Mouse (Mus musculus) gastrocnemius, adult 18-20 months (tissue): ENCODE measurements around the gene Cluap1. TPM values are rescaled to one million over a fixed set of nuclear protein-coding genes. Genes with fewer than 3 reads are reported as not detected.
A peak's percentile ranks its signal among the peaks of the same experiment; 100 is the strongest.
"Not testable (repeated sequence)": the region's sequence is repeated elsewhere in the genome, so short reads cannot be mapped to it uniquely, and the experiment has no call there.

Experiments
- DNase-seq: peaks from one replicate; pipeline ENCODE4 v3.0.0; 2021; ENCODE audit warnings: low spot score
- microRNA-seq: library from miRNA; unstranded; fragments of <30 nt; microRNA quantifications from one replicate; pipeline ENCODE4 v1.2.0, GENCODE M21; 2021
- total RNA-seq, 2 experiments: library from RNA; stranded (reverse); gene quantifications; 2 replicates each; pipeline ENCODE4 v1.2.3; 2021

Gene Cluap1
- total RNA-seq, 2 experiments from 2014 or later = 7.3 to 8.4 TPM

DNA sequence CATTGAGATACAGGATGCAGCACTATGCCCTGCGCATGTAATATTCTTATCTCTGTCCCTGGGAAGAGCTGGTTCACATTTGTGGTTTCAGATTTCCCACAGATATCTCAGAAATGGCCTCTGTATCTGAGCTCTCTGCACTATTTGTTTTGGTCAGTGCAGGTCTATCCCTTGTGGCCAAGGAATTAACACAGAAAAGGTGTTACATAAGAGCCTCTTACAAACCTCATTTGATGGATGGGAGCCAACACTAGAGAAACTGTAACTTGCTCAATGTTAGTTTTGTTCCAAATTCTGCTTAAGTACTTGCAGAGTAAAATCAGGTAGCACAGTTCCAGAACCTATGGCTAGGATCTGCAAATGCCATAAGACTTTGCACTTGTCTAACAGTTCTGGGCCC, 25.5 kb downstream of the Cluap1 start:
- DNase-seq = no peak

DNA sequence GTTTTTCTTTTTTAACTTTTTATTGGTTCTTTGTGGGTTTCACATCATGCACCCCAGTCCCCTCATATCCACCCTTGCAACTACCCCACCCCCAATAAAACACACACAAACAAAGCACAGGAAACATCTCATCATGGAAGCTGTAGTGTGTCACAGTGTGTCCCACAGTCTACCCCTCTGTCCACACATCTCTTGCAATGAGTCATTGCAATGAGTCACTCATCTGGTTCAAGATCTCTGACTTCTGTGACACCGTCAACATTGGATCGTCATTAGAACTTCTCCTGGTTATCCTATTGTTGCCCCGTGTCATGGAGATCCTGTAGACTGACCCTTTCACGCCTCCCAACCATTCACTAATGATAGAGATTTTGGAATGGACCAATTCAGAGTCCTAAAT, 26.1 kb downstream of the Cluap1 start:
- no peak for DNase-seq

DNA sequence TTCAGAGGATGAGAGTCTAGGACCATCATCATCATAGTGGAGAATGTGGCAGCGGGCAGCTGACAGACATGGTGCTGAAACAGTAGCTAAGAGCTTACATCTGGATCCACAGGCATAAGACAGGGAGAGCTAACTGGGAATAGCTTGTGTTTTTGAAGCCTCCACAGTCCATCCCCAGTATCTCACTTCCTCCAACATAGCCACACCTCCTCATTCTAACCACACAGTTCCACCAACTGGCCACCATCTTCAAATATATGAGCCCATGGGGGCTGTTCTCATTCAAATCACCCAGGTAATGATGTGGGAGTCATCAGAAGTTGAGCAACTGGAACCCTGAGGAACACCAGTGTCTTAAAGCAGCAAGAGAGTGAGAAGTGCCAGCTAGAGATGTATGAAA, 42.5 kb downstream of the Cluap1 start:
- no peak for DNase-seq

DNA sequence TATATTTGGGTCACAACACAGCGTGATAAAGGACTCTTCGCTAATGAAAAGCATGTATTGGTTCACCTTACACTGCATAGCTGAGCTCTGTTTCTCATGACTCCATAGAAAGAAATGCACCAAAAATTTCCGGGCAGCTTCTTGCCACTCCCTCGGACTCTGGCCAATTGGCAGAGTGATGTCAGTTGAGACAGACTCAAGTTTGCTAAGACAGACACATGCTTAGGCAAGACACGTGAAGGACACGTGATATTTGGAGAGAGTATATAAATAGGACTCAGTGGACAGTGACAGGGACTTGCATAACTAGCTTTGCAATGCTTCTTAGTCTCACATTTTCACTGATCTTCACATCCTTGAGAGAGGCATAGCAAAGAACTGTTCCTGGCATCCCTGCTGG, 47.8 kb downstream of the Cluap1 start:
- peak; percentile 71 for DNase-seq

DNA sequence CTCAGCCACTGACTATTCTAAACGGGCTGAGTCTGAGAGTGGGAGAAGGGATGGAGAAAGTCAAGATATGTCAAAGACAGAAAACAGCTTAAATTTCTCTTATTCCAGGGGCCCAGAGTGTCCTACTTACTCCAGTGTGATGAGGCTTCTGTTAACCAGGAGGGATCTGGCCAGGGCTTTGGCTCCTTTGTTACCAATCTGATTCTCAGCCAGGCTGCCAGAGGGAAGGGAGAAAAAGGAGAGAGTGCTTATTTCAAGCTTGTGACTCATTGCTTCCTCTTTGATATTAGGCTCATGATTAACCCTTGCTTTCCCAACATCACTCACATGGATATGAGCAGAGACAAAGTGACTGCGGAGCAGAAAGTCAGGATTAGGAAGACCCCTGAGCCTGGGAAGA, 50.7 kb downstream of the Cluap1 start:
- DNase-seq = peak; percentile 9

DNA sequence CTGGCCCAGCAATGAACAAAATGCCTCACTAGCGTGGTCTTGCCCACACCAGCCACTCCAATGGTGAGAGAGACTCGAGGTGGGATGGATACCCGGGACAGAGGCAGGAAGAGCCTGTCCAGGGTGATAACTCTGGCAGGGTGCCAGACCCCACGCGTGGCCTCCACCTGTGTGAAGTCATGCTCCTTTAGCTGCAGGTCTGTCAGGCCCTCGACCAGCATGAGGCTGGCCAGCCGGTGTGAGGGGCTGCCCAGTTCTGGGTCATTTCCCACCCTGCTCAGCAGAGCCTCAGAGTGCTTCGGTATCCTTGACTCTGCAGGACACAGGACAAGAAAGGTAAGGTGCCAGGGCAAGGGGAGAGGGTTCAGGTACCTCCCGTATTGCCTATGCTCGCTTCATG, 56.4 kb downstream of the Cluap1 start:
- no peak for DNase-seq

DNA sequence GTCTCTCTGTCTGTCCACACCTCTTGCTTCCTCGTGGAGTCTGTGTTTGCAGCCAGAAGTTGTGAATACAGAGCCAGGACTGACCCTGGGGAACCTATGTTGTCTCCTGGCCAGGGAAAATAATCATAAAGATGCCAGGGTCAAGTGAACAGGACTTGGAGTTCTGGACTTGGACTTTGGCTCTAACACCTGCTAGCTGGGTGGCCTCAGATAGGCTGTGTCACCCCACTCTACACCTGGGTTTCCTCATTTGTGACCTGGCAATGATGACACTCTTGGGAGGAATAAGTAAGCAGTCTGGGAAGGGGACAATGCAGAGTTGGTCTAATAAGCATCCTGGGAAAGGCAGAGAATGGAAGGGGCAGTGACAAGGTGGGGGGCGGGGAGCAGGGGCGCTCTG, 56.9 kb downstream of the Cluap1 start:
- DNase-seq = no peak

DNA sequence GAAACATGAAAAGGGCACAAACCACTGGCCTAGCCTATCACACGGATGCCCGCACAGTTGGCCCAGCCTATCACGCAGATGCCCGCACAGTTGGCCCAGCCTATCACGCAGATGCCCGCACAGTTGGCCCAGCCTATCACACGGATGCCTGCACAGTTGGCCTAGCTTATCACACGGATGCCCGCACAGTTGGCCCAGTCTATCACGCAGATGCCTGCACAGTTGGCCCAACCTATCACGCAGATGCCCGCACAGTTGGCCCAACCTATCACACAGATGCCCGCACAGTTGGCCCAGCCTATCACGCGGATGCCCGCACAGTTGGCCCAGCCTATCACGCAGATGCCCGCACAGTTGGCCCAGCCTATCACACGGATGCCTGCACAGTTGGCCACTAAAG, 65.9 kb downstream of the Cluap1 start:
- DNase-seq = not testable (repeated sequence)

DNA sequence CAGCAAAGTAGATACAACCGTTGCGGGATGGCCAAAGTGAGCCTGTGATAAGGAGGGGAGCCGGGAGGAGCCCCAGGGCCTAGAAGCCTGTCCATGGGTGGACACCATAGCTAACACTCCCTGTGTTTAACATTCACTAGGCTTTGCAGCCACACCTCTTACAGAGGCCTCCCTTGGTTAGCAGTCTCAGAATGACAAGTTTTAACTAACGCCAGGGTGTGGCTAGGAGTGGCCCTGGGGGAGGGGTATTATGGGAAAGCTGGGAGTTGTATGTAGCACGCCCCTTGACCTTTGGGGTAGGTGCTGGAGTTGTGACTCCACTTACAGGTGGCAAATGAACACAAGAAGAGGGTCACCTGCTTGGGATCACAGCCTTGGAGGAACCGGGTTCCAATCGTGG, 67.1 kb downstream of the Cluap1 start:
- no peak for DNase-seq

DNA sequence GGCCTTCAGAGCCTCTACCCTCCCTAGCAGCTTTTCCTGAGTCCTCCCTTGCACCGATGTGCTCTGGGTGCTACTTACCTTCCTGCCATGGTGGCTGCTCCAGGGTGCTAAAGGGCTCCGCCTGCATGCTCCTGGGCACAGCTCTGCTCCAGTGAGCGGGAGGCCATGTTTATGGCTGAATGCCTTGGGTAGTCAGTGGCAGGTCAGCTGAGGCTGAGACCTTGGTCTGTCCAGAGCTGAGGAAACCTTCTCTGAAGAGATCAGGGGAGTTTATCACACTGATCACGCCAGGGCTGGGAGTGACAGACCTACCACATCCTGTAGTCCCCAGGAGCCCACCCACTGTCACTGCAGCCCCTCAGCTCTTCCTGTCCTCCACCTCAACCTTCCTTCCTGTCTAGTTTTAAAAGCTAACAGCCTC, 67.7 kb downstream of the Cluap1 start, which contains the start of gene Nlrc3:
Nlrc3 (minus strand) TSS at position 382 of the 421 bp plus-strand sequence.
- no peak for DNase-seq

DNA sequence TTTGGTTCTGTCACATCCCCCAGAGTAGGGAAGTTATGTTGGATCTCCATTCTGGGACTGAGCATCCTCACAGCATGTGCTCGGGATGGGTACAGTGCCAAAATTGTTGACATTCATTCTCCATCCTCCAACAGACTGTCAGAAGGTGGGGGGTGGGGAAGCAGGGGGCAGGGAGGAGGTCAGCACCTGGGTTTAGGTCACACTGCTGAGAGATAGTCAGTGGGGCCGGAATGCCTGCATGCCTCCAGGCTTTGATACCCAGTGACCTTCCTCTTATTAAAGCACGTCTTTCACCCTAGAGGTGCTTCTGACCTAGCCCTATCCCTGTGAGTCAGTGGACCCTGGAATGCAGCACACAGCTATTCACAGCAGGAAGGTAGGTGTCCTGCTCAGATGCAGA, 68.1 kb downstream of the Cluap1 start:
- DNase-seq = no peak

DNA sequence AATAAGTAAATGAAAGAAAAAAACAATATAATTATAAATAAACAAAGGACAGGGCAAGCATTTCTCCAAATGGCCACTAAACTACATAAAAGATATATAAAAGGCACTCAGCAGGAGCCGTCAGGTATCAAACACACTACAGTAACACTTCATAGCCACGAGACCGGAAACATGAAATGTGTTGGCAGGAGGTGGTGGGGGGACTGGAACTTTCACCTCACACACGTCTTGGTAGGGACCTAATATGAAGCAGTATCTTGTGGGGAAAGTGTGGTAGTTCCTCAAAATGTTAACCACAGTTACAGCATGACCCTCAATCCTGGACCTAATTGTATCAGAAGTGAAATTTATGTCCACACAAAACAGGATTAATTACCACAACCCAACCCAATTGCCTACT, 73.6 kb downstream of the Cluap1 start:
- no peak for DNase-seq

DNA sequence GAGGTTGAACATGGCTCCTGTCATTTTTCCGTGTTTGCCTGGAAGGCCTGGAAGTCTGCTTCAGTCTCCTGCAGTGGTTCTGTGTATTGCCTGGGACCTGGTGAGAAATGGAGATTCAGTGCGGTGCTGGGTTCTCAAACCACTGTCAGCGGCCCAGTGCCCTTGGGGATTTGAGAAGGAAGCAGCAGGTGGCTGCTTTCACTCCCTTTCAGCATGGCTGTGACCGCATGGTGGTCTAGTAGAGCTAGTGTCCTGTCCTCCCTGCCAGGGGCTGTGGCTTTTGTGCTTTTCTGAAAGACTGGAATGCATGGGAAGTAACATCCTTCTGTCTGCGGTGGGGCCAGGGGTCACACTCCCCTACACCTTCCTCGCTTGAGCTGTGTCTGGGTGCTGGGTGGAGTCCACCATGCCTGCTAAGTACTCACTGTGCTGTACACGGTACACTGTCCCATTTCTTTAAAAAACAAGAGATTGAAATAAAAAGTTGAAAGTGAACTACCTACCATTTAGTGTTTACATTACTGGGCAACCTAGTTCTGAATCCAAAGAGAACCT, 74.6 kb downstream of the Cluap1 start:
- DNase-seq = no peak

DNA sequence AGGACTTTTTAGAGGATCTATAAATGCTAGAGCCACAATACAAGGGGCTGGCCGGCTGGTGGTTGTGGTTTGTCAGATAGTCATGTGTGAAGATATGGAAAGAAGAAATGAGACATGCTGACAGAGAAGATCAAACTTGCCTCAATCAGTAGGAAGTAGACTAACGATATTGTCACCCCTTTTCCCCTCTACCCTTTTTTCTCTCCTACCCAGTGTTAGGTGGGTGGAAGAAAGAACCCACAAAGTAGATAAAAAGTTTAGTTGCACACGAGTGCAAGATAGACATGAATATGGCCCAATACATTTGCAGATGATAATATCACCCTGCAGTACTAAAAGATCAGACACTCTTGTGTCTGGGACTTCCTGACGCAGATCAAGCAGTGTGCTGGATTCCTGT, 79.8 kb downstream of the Cluap1 start:
- no peak for DNase-seq

Small RNAs within 50 kb of the gene (microRNA-seq; reads per million reads assigned to microRNA genes)
- gene Gm23493 = not detected

Other genes with a start within 250 kb of the Cluap1 start
- gene Mefv, start 190.7 kb upstream of the Cluap1 start, total RNA-seq = not detected
- 1 to 10 TPM; 5.4 to 6.1 TPM for gene Zfp263, start 164.7 kb upstream of the Cluap1 start, total RNA-seq
- gene Olfr15, start 77.9 kb upstream of the Cluap1 start, total RNA-seq = not detected
- gene Zfp174, start 61.5 kb upstream of the Cluap1 start, total RNA-seq = 1 to 10 TPM; 1.7 to 1.9 TPM
- 10 to 100 TPM; 36.8 to 37.1 TPM for gene Naa60, start 36.4 kb upstream of the Cluap1 start, total RNA-seq
- gene Zfp597, start 24.2 kb upstream of the Cluap1 start, total RNA-seq = 1 to 10 TPM; 6.3 to 7.2 TPM
- gene Gm20695, start 24.2 kb upstream of the Cluap1 start, total RNA-seq = not detected
- gene 1700037C18Rik, start 112 bp upstream of the Cluap1 start, total RNA-seq = 1 to 10 TPM; 2.4 to 2.8 TPM
- gene Nlrc3, start 67.8 kb downstream of the Cluap1 start, total RNA-seq = 1 to 10 TPM; 1.5 to 3.1 TPM
- 1 to 10 TPM; 7.6 to 9.2 TPM for gene Slx4, start 95.0 kb downstream of the Cluap1 start, total RNA-seq
- gene Dnase1, start 128.1 kb downstream of the Cluap1 start, total RNA-seq = under 1 TPM in 1 of 2 experiments, not detected in 1; 0.33 TPM
- gene Trap1, start 169.0 kb downstream of the Cluap1 start, total RNA-seq = 100 to 1,000 TPM; 127 to 130 TPM